Mouse (Mus musculus) lung, postnatal 0 days (tissue): ENCODE measurements at regions not wholly inside any gene's neighbourhood (a gene's known extent, or its start where the extent isn't known, plus 50 kb on each side); places are given as distances from the start of the nearest gene placed in this dataset.

Experiments
- ATAC-seq: fragments of 200-750 bp; cut with Nextera tagmentation; 2 replicates; pipeline ENCODE4 v1.8.0; 2017; ENCODE audit warnings: moderate library complexity
- DNase-seq: peaks from one replicate; pipeline ENCODE4 v3.0.0-alpha.2; 2016; ENCODE audit warnings: low spot score
- H3K27ac ChIP-seq: fragments of 300-500 bp; sonication (generic); 2 replicates; pipeline ENCODE4 v1.5.1; 2014; ENCODE audit warnings: antibody characterized with exemption, mild to moderate bottlenecking, low read length, mixed read lengths
- H3K27me3 ChIP-seq: fragments of 300-500 bp; sonication (generic); replicated peaks from 2 replicates; pipeline ENCODE4 v1.6.1; 2014; ENCODE audit warnings: low read length, mixed read lengths; ENCODE audit not compliant: insufficient read depth
- H3K36me3 ChIP-seq: fragments of 300-500 bp; sonication (generic); 2 replicates; pipeline ENCODE4 v1.6.1; 2014; ENCODE audit warnings: low read length, mixed read lengths; ENCODE audit not compliant: insufficient read depth
- H3K4me1 ChIP-seq: fragments of 300-500 bp; sonication (generic); 2 replicates; pipeline ENCODE4 v1.6.1; 2014; ENCODE audit warnings: antibody characterized with exemption, low read depth, low read length, mixed read lengths; ENCODE audit not compliant: insufficient read depth
- H3K4me2 ChIP-seq: fragments of 300-500 bp; sonication (generic); replicated peaks from 2 replicates; pipeline ENCODE4 v1.6.1; 2014; ENCODE audit warnings: low read depth, mild to moderate bottlenecking, low read length, moderate library complexity, mixed read lengths
- H3K4me3 ChIP-seq: fragments of 300-500 bp; sonication (generic); 2 replicates; pipeline ENCODE4 v1.5.1; 2014; ENCODE audit warnings: low read depth, low read length
- H3K9ac ChIP-seq: fragments of 300-500 bp; sonication (generic); replicated peaks from 2 replicates; pipeline ENCODE4 v1.6.1; 2014; ENCODE audit warnings: low read depth, mild to moderate bottlenecking
- H3K9me3 ChIP-seq: fragments of 300-500 bp; sonication (generic); 2 replicates; pipeline ENCODE4 v1.6.1; 2016; ENCODE audit warnings: low read length, mixed read lengths
- CTCF ChIP-seq: IDR thresholded peaks from 2 replicates; pipeline ENCODE4 v1.5.1; 2016; ENCODE audit warnings: antibody characterized with exemption, mild to moderate bottlenecking
- EP300 ChIP-seq: IDR thresholded peaks from 2 replicates; pipeline ENCODE4 v1.6.1; 2016; ENCODE audit warnings: antibody characterized with exemption, mild to moderate bottlenecking, control low read depth
- WGBS: fragments of 180-500 bp; shearing (Covaris S2); extraction: QIAGEN DNeasy Blood & Tissue Kit; methylation state at CpG from one replicate; pipeline ENCODE4 v1.1.7; 2014; 5-methylcytosine and 5-hydroxymethylcytosine counted together

- Histone ChIP-seq H3K36me3 (no peaks in the 10 kb centered on the region), H3K4me1 (no peaks in the 10 kb centered on the region), H3K9me3 (no peaks in the 10 kb centered on the region), H3K4me3 (no peak overlapping the region), H3K27me3 (no peaks in the 10 kb centered on the region), H3K27ac (no peak overlapping the region), H3K9ac (no peak overlapping the region), H3K4me2 (no peak overlapping the region)
- DNase-seq (no peak), ATAC-seq (no peak)
- TF ChIP-seq CTCF = no peak
- no peak for TF ChIP-seq EP300
Measured at GRCm38 (mm10) chr3:6866148-6866483, 245.9 kb upstream of the 1700008P02Rik start.

DNA sequence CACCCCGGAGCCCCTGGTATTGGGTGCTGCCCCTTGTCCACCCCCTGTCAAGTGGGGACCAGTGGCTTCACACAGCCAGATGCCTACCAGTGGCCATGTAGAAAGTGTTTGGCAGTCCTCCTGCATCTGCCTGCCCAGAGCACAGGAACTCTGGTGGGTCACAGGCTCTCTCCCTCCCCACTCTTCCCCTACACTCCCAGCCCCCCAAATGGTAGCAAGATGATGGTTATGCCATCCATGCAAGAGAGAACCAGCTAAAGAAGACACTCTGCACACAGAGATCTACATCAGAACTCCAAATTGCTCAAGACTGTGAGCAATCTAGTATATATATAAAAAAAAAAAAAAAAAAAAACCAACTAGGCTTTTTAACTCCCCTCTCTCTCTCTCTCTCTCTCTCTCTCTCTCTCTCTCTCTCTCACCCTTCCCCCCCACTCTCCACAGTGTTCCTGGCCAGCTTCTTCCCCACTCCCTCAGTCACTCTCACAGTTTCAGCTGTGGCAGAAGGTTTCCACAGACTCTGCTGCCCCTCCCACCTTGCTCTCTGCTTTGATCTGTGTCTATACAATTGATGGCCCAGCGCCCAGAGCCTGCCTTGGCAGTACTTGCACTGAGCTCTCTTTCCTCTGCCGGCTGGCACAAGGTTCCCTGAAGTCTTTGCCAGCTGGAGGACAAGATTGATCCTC, 245.4 kb upstream of the 1700008P02Rik start:
- ATAC-seq (no peak), DNase-seq (no peak)
- TF ChIP-seq EP300 (no peak), CTCF (no peak)
- H3K4me3 ChIP-seq = no peak overlapping the region
- H3K9ac ChIP-seq = no peak overlapping the region
- WGBS = 53% methylated on average over 3 of the region's 3 CpGs
- no peak overlapping the region for H3K4me2 ChIP-seq
- H3K9me3 ChIP-seq = no peaks in the 10 kb centered on the region
- H3K27ac ChIP-seq = no peak overlapping the region
- no peaks in the 10 kb centered on the region for H3K4me1 ChIP-seq
- H3K27me3 ChIP-seq = no peaks in the 10 kb centered on the region
- no peaks in the 10 kb centered on the region for H3K36me3 ChIP-seq

DNA sequence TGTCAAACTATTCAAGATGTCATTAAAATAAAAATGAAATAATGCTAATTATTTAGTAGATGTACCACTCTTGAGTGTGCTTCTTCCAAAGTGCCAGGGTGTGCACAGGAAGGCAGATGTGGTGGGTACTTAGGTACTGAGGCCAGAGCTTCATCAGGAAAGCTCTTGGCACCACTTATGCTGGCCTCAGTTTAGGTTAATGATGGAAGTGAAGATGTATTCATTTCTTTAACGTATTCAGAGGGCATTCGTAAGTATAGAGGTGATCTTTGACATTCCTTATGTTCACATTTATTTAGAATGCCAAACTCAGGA, 239.6 kb upstream of the 1700008P02Rik start:
- H3K4me3 ChIP-seq = no peak overlapping the region
- no peak overlapping the region for H3K4me2 ChIP-seq
- DNase-seq (no peak), ATAC-seq (no peak)
- TF ChIP-seq CTCF (no peak), EP300 (no peak)
- no peaks in the 10 kb centered on the region for H3K36me3 ChIP-seq
- no peaks in the 10 kb centered on the region for H3K27me3 ChIP-seq
- 70% methylated on average over 2 of the region's 2 CpGs for WGBS
- H3K27ac ChIP-seq = no peak overlapping the region
- H3K9me3 ChIP-seq = no peaks in the 10 kb centered on the region
- H3K4me1 ChIP-seq = no peaks in the 10 kb centered on the region
- H3K9ac ChIP-seq = no peak overlapping the region

GRCm38 (mm10) chr3:6858982-6859865, 239.0 kb upstream of the 1700008P02Rik start:
- TF ChIP-seq CTCF (no peak), EP300 (no peak)
- WGBS = 54% methylated on average over 4 of the region's 4 CpGs
- no peak overlapping the region for H3K4me3 ChIP-seq
- H3K4me2 ChIP-seq = no peak overlapping the region
- no peak for ATAC-seq
- H3K36me3 ChIP-seq = no peaks in the 10 kb centered on the region
- no peak overlapping the region for H3K9ac ChIP-seq
- no peak for DNase-seq
- H3K9me3 ChIP-seq = no peaks in the 10 kb centered on the region
- no peaks in the 10 kb centered on the region for H3K4me1 ChIP-seq
- H3K27ac ChIP-seq = no peak overlapping the region
- H3K27me3 ChIP-seq = no peaks in the 10 kb centered on the region

DNA sequence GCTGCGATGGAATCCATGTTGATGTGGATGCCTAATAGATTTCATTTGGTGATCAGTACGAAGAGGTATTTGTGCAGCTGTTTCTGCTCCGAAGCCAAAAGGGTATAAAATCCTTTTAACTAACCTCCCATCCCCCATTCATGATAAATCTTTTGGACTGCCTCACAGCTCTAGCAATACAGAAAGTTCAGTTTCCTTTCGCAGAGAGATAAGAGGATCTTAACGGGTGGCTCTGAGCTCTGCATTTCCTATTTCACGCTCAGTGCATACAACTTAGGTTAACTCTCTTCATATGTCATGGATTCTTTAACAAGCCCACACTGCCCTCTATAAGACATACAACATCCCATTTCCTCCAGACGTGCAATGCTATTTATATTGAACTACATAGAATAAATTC, 199.1 kb upstream of the 1700008P02Rik start:
- TF ChIP-seq CTCF = no peak
- Histone ChIP-seq H3K27ac (no peak overlapping the region), H3K9me3 (no peaks in the 10 kb centered on the region), H3K4me3 (no peak overlapping the region), H3K36me3 (no peaks in the 10 kb centered on the region), H3K4me1 (no peaks in the 10 kb centered on the region), H3K4me2 (no peak overlapping the region), H3K27me3 (no peaks in the 10 kb centered on the region), H3K9ac (no peak overlapping the region)
- ATAC-seq = no peak
- 42% methylated on average over 7 of the region's 7 CpGs for WGBS
- DNase-seq = no peak

GRCm38 (mm10) chr3:6812346-6812745, 192.1 kb upstream of the 1700008P02Rik start:
- DNase-seq (no peak), ATAC-seq (no peak)
- Histone ChIP-seq H3K4me3 (no peak overlapping the region), H3K4me1 (no peaks in the 10 kb centered on the region), H3K27ac (no peak overlapping the region), H3K9me3 (no peaks in the 10 kb centered on the region), H3K36me3 (no peaks in the 10 kb centered on the region), H3K9ac (no peak overlapping the region), H3K4me2 (no peak overlapping the region), H3K27me3 (no peaks in the 10 kb centered on the region)
- WGBS = 31% methylated on average over 2 of the region's 2 CpGs
- no peak for TF ChIP-seq CTCF
- TF ChIP-seq EP300 = no peak
